Mouse (Mus musculus): Measurements from ENCODE around the gene Rph3a.
"Not testable (repeated sequence)": the region's sequence is repeated elsewhere in the genome, so short reads cannot be mapped to it uniquely, and the experiment has no call there.

- not testable (repeated sequence) for TF ChIP-seq POLR2A (IDR thresholded peaks at IDR 0.05; ENCODE audit: control insufficient read depth, low read depth, low read length); CTCF (IDR thresholded peaks at IDR 0.05; ENCODE audit: control insufficient read depth, insufficient read depth, insufficient replicate concordance, low read depth, low read length)
Observed at GRCm38 (mm10) chr5:120914204-120914603, 95.7 kb downstream of the Rph3a start, which contains the start of gene Oas1d.

Data from testis, adult 2 months (tissue).